Mouse (Mus musculus) forelimb bud, embryonic 11.5 days (tissue): ENCODE measurements around the gene Set.
A peak's percentile ranks its signal among the peaks of the same experiment; 100 is the strongest.

Experiments
- DNase-seq: peaks from one replicate; pipeline ENCODE4 v3.0.0-alpha.2; 2012; ENCODE audit warnings: low read depth, low spot score

Gene Set

GRCm38 (mm10) chr2:30061215-30062166, 4.3 kb downstream of the Set start:
- peak; percentile 74 for DNase-seq

DNA sequence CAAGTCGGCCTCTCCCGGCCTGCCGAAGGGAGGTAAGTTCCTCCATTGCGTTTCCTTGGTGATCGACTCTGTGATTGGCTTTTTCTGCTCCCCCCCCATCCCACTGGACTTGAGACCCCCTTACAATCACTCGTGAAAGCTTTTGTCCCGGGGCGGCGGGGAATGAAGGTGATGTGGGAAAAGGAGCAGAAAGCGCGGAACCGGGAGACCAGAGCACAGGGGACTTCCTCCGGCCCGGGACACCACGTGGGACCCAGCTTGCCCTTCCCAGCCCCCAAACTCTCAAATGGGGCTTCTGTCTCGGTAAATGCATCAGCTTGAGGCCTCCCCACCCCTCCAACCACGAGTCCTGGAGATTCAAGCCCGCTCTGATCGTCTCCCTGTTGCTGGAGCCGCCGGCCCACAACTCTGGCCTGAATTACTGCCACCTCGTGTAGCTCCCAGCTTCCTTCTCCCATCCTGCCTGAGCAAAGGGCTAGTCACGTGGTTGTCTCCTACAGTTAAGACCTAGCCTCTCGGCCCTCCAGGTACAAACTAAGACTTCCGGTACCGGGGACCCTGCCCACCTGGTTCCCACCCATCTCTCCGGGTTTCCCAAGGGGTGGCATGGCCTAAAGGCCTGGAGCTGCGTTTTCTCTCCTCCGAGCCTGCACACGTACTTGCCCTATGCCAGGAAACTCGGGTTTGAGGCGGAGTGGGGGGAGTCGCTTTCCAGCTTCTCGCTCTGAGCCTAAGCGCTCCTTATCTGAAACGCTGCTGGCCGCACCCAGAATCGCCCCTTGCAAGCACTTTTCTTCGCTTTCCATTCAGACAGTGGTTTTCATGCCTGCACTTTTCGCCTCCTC, 5.3 kb downstream of the Set start:
- peak; percentile 73 for DNase-seq

DNA sequence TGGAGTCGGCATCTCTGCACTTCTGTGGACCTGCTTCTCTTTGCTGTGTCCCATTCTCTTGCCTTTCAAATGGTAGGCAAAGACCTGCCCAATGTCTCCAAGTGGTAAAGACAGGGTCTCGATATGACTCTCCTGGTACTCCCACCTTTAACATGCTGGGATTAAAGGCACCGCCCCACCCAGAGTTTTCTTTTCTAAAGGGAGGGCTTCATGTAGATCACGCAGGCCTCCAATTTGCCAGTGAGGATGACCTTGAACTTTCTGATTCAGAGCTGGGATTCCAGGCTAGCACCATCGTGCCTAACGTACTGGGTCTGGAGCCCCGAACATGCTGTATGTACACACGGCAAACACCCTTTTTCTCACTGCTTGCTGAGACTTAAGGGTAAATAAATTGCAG, 6.1 kb downstream of the Set start:
- no peak for DNase-seq

DNA sequence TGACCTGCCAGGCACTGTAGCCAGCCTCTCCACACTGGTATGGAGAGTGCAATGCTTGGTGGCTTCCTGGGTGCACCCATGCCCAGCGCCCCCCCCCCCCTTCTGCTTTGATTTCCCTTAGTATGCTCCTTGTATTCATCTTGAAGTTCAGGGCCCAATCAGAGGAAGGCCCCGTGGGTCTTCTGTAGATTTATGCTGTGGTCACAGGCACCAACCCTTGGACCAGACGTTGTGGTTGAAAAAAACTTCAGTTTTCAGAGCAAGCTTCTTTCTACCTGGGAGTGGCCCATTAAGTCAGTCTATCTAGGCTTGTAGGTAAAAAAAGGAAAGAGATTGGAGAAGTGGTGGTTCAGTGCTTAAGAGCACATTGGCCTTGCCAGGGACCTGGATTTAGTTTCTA, 6.6 kb downstream of the Set start:
- DNase-seq: no peak

- DNase-seq: no peak
Measured at GRCm38 (mm10) chr2:30064298-30064697, 7.1 kb downstream of the Set start.

GRCm38 (mm10) chr2:30066046-30066901, 9.1 kb downstream of the Set start:
- peak; percentile 96 for DNase-seq

DNA sequence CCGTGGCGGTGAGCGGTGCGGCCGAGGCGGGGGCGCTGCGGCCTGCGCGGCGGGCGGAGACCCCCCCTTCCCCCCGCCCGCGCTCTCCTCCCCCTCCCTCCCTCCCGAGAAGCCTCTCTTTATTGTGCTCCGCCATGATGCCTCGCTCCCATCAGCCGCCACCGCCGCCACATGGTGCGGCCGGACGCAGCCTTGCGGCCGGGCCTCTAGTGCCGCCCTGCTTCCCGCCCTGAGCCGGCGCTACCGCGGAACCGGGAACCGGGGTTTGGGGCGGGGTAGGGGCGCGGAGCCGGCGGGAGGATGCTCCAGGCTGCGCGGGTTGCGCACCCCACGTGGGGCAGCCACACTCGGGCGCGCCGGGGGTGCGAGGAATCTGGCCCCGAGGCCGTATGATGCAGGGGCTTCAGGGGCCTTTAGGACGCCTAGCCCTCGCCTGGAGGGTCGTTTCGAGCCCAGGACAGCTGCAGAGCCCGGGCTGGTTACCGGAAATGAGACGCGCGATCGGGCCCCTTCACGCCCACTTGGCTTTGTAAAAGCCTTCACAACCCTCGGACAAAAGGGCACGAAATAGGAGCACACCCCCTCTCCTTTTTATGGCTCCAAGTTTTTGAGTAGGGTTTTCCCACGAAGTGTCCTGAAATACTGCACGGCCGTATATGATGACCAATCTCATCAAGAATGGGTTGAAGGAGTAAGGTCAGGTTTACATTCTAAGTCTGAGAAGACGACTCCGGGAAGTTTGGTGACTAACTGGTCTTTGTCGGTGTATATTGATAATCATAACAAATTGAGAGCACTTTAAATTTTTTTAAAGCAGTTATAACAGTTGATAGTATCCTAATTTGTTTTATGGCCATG, 10.1 kb downstream of the Set start:
- no peak for DNase-seq

- DNase-seq: no peak
Measured at GRCm38 (mm10) chr2:30067962-30068361, 10.8 kb downstream of the Set start.

- no peak for DNase-seq
Measured at GRCm38 (mm10) chr2:30072875-30073274, 15.7 kb downstream of the Set start.

- DNase-seq: no peak
Measured at GRCm38 (mm10) chr2:30073285-30073684, 16.1 kb downstream of the Set start.

- no peak for DNase-seq
Measured at GRCm38 (mm10) chr2:30075625-30076024, 18.4 kb downstream of the Set start.

- DNase-seq: no peak
Measured at GRCm38 (mm10) chr2:30076439-30076838, 19.3 kb downstream of the Set start.

DNA sequence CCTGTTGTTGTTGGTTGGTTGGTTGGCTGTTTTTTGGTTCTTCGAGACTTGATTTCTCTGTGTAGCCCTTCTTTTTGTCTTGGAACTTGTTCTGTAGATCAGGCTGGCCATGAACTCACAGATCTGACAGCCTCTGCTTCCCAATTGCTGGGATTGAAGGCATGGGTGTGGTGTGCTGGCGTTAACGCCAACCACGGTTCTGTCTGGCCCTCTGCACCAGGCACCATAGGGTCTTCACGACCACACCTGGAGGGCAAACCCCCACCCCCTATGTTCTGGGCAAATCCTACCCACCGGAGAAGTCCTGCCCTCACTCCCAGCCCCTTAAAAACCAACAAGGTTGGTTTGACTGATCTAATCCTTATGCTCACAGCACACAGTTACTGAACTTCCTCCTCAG, 19.8 kb downstream of the Set start:
- DNase-seq: no peak

DNA sequence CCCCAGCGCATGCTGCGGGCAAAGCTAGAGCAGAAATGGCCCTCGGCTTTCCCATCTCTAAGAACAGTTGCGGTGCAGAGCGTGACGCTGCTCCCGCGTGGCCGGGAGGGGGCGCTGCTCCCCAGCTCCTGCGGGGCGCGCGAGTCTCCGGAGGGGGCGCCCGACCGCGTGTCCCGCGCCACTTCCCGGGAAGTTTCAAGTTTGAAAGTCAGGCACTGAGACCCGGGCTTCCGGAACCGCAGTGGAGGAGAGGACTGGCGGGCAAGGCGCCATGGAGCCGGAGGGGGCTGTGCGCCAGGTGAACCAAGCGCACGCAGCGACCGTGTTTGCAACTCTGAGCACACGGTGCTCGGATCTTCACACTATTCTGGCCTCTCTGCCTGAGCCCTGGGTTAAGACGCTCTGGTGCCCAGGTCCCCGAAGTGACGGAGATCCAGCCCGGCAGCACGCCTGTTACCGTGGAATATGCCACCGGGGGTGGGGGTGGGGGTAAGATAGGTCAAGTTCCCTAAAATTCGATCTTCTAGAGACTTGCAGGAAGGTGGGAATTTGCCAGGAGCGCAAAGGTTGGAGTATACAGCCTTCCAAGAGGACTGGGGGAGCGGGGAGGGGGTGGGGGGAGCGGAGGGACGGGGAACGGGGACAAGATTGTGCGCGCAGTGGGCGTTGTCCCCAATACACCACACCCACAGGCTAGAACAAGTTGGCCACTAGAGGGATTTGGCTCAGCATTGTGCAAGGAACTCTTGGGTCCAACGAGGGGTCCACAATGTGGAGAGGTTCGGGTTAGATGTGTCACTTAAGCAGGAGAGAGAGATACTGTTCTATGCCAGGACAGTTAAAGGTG, 20.5 kb downstream of the Set start, which contains the start of gene Pkn3:
Pkn3 (plus strand) TSS at position 183 of the 847 bp plus-strand sequence.
- DNase-seq: peak; percentile 89

- no peak for DNase-seq
Measured at GRCm38 (mm10) chr2:30078349-30078712, 21.2 kb downstream of the Set start.

DNA sequence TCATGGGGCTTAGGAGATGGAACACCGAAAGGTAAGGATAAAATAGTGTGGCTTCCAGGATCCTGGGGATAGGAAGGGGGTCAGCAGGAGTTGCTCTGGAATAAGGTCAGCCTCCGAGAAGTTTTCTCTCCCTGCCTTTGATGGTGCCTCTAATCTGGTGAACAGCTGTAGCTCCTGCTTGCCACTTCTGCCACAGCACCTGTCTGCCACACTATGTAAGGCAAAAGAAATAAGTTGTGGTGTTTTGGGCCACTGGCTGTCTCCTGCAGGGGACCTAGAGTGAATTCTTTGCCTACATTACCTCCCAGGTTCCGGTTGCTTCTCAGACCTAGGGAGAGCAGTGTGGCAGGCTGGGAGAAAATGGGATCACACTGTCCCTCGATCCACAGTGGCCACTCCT, 21.6 kb downstream of the Set start:
- DNase-seq: no peak

GRCm38 (mm10) chr2:30080181-30080800, 23.1 kb downstream of the Set start:
- DNase-seq: no peak

- no peak for DNase-seq
Measured at GRCm38 (mm10) chr2:30084113-30084512, 26.9 kb downstream of the Set start.

DNA sequence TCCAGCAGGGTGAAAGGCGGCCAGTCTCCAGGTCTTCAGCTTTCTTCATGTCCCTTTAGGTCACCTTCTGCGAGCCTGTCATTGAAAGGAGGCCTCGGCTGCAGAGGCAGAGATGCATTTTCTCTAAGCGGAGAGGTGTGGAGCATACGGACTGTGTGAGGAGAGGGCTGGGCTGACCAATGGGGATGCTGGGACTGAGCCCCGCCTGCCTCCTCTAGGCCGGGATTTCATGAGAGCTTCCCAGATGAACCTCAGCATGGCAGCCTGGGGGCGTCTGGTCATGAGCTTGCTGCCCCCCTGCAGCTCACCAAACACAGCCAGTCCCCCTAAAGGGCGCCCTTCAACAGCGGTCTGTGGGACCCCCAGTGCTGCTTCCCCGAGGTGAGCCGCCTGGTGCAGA, 27.5 kb downstream of the Set start:
- DNase-seq: no peak
